Mouse (Mus musculus) embryonic fibroblast, embryonic 13.5 days (primary cell): ENCODE results near the gene Sumo3.

Experiments used
- CTCF ChIP-seq: IDR thresholded peaks from 2 replicates; pipeline ENCODE4 v1.5.1; 2011; ENCODE audit warnings: mild to moderate bottlenecking, control low read depth, low read length, moderate library complexity, borderline replicate concordance; ENCODE audit not compliant: insufficient read depth
- POLR2A ChIP-seq: IDR thresholded peaks from 2 replicates; pipeline ENCODE4 v1.6.1; 2011; ENCODE audit warnings: low read depth, mild to moderate bottlenecking, control low read depth, low read length, moderate library complexity

GRCm38 (mm10) chr10:77566651-77567050 lies 39.2 kb upstream of the Sumo3 start:
- peak; percentile 77 for TF ChIP-seq CTCF
- no peak for TF ChIP-seq POLR2A
